Mouse (Mus musculus): ENCODE results near the gene Fmnl2. TPM values are rescaled to one million over a fixed set of nuclear protein-coding genes. Genes with fewer than 3 reads are reported as not detected.

Gene Fmnl2
- total and polyA plus RNA-seq, 3 experiments, result 1.2 to 6.3 (median 4.5) TPM

GRCm38 (mm10) chr2:52843861-52844260, 13.8 kb upstream of the Fmnl2 start:
- Histone ChIP-seq H3K27ac (no peak overlapping the region), H3K27me3 (ENCODE audit: control insufficient read depth, insufficient read depth, low read length) (no peaks in the 10 kb centered on the region), H3K79me2 (replicated peaks; ENCODE audit: control insufficient read depth, insufficient read depth, low read length) (no peaks in the 10 kb centered on the region), H3K9ac (ENCODE audit: low read depth, low read length) (no peak overlapping the region), H3K4me1 (ENCODE audit: control insufficient read depth, insufficient read depth, low read length) (peaks cover 6% of the 10 kb centered on the region; the same call in 1 of the 2 replicates), H3K4me3 (no peak overlapping the region), H3K36me3 (ENCODE audit: control insufficient read depth, insufficient read depth, low read length) (no peaks in the 10 kb centered on the region)
- TF ChIP-seq POLR2A (IDR thresholded peaks at IDR 0.05; ENCODE audit: insufficient read depth, low read depth, low read length) (no peak), EP300 (IDR thresholded peaks at IDR 0.05; ENCODE audit: insufficient read depth, low read depth, low read length) (no peak), CTCF (IDR thresholded peaks at IDR 0.05) (no peak)
- DNase-seq, result no peak
- intact Hi-C loops (cut with DNase I), result no loop called here
- WGBS, result 87% methylated on average over 2 of the region's 2 CpGs

GRCm38 (mm10) chr2:52844936-52845752, 12.5 kb upstream of the Fmnl2 start:
- no peaks in the 10 kb centered on the region for H3K27me3 ChIP-seq (ENCODE audit: control insufficient read depth, insufficient read depth, low read length)
- no peak overlapping the region for H3K27ac ChIP-seq
- H3K36me3 ChIP-seq (ENCODE audit: control insufficient read depth, insufficient read depth, low read length), result no peaks in the 10 kb centered on the region
- H3K4me1 ChIP-seq (ENCODE audit: control insufficient read depth, insufficient read depth, low read length), result peaks cover 6% of the 10 kb centered on the region; the same call in 1 of the 2 replicates
- no peak for DNase-seq
- TF ChIP-seq EP300 (IDR thresholded peaks at IDR 0.05; ENCODE audit: insufficient read depth, low read depth, low read length) (no peak), CTCF (IDR thresholded peaks at IDR 0.05) (no peak), POLR2A (IDR thresholded peaks at IDR 0.05; ENCODE audit: insufficient read depth, low read depth, low read length) (no peak)
- no peak overlapping the region for H3K4me3 ChIP-seq
- WGBS, result 37% methylated on average over 14 of the region's 14 CpGs
- no peak overlapping the region for H3K9ac ChIP-seq (ENCODE audit: low read depth, low read length)
- H3K79me2 ChIP-seq (replicated peaks; ENCODE audit: control insufficient read depth, insufficient read depth, low read length), result no peaks in the 10 kb centered on the region
- intact Hi-C loops (cut with DNase I), result no loop called here

GRCm38 (mm10) chr2:52846506-52846905, 11.2 kb upstream of the Fmnl2 start:
- Histone ChIP-seq H3K27ac (no peak overlapping the region), H3K27me3 (ENCODE audit: control insufficient read depth, insufficient read depth, low read length) (no peaks in the 10 kb centered on the region), H3K4me3 (no peak overlapping the region), H3K4me1 (ENCODE audit: control insufficient read depth, insufficient read depth, low read length) (peaks cover 6% of the 10 kb centered on the region; the same call in 1 of the 2 replicates), H3K36me3 (ENCODE audit: control insufficient read depth, insufficient read depth, low read length) (no peaks in the 10 kb centered on the region), H3K79me2 (replicated peaks; ENCODE audit: control insufficient read depth, insufficient read depth, low read length) (no peaks in the 10 kb centered on the region), H3K9ac (ENCODE audit: low read depth, low read length) (no peak overlapping the region)
- 53% methylated on average over 3 of the region's 3 CpGs for WGBS
- no peak for TF ChIP-seq EP300 (IDR thresholded peaks at IDR 0.05; ENCODE audit: insufficient read depth, low read depth, low read length)
- TF ChIP-seq CTCF (IDR thresholded peaks at IDR 0.05), result no peak
- no peak for TF ChIP-seq POLR2A (IDR thresholded peaks at IDR 0.05; ENCODE audit: insufficient read depth, low read depth, low read length)
- DNase-seq, result no peak
- intact Hi-C loops (cut with DNase I), result no loop called here

GRCm38 (mm10) chr2:52849092-52849491, 8.6 kb upstream of the Fmnl2 start:
- 73% methylated on average over 3 of the region's 3 CpGs for WGBS
- Histone ChIP-seq H3K4me3 (no peak overlapping the region), H3K36me3 (ENCODE audit: control insufficient read depth, insufficient read depth, low read length) (no peaks in the 10 kb centered on the region), H3K4me1 (ENCODE audit: control insufficient read depth, insufficient read depth, low read length) (peaks cover 6% of the 10 kb centered on the region; the same call in 1 of the 2 replicates), H3K79me2 (replicated peaks; ENCODE audit: control insufficient read depth, insufficient read depth, low read length) (no peaks in the 10 kb centered on the region), H3K27me3 (ENCODE audit: control insufficient read depth, insufficient read depth, low read length) (no peaks in the 10 kb centered on the region), H3K27ac (no peak overlapping the region), H3K9ac (ENCODE audit: low read depth, low read length) (no peak overlapping the region)
- TF ChIP-seq CTCF (IDR thresholded peaks at IDR 0.05) (no peak), POLR2A (IDR thresholded peaks at IDR 0.05; ENCODE audit: insufficient read depth, low read depth, low read length) (no peak), EP300 (IDR thresholded peaks at IDR 0.05; ENCODE audit: insufficient read depth, low read depth, low read length) (no peak)
- intact Hi-C loops (cut with DNase I), result no loop called here
- DNase-seq, result no peak

- no peaks in the 10 kb centered on the region for H3K36me3 ChIP-seq (ENCODE audit: control insufficient read depth, insufficient read depth, low read length)
- no peaks in the 10 kb centered on the region for H3K27me3 ChIP-seq (ENCODE audit: control insufficient read depth, insufficient read depth, low read length)
- intact Hi-C loops (cut with DNase I), result loop anchor here (2.0 to 5.0 kb wide), 5 partner anchors 84 to 334 kb away; partner anchors contain the start of genes Arl6ip6 and Prpf40a
- DNase-seq, result peak; percentile 65 to 75
- 0 out of 2 replicates have a peak, but pooled peaks cover 2% of the 10 kb centered on the region for H3K79me2 ChIP-seq (replicated peaks; ENCODE audit: control insufficient read depth, insufficient read depth, low read length)
- H3K9ac ChIP-seq (ENCODE audit: low read depth, low read length), result peak overlapping the region; percentile 88
- TF ChIP-seq CTCF (IDR thresholded peaks at IDR 0.05), result peak; percentile 30; the same call in 1 of the 2 replicates
- no peak for TF ChIP-seq EP300 (IDR thresholded peaks at IDR 0.05; ENCODE audit: insufficient read depth, low read depth, low read length)
- TF ChIP-seq POLR2A (IDR thresholded peaks at IDR 0.05; ENCODE audit: insufficient read depth, low read depth, low read length), result no peak
- peak overlapping the region; percentile 94 for H3K4me3 ChIP-seq
- 4% methylated on average over 46 of the region's 46 CpGs for WGBS
- H3K27ac ChIP-seq, result peak overlapping the region; percentile 77
- peaks cover 6% of the 10 kb centered on the region for H3K4me1 ChIP-seq (ENCODE audit: control insufficient read depth, insufficient read depth, low read length)
Observed at GRCm38 (mm10) chr2:52858529-52859465, 1.1 kb downstream of the Fmnl2 start.

All from heart, adult 2 months (tissue).